Mouse (Mus musculus) spleen, postnatal 0 days (tissue): ENCODE data around the gene Gm10100. TPM values are rescaled to one million over a fixed set of nuclear protein-coding genes. Genes with fewer than 3 reads are reported as not detected.

Experiments
- polyA plus RNA-seq: library from polyadenylated mRNA; unstranded; fragments of >200 nt; fragmentation: Nextera tagmentation; extraction: Ambion mirVana; gene quantifications from 2 replicates; pipeline ENCODE4 v1.2.1, GENCODE M21; 2015

Gene Gm10100
- not detected in 2 replicates for polyA plus RNA-seq

DNA sequence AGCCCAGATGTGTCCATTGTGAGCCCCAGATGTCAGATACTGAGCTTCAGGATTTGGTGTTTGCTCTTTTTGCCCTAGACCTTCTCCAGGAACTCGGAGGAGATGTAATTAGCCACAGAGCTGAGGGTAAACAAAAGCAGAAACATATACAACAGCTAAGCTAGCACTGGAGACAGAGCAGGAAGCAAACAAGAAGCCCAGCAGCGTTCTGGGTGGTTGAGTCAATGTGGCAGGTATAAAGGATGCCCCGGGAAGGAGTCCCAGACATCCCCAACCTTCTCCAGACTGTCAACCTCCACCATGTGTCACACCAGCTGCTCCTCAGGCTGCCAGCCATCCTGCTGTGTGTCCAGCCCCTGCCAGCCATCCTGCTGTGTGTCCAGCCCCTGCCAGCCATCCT lies at the start of gene Gm10100:
Gm10100 (plus strand) TSS at position 301 of the 400 bp plus-strand sequence.

DNA sequence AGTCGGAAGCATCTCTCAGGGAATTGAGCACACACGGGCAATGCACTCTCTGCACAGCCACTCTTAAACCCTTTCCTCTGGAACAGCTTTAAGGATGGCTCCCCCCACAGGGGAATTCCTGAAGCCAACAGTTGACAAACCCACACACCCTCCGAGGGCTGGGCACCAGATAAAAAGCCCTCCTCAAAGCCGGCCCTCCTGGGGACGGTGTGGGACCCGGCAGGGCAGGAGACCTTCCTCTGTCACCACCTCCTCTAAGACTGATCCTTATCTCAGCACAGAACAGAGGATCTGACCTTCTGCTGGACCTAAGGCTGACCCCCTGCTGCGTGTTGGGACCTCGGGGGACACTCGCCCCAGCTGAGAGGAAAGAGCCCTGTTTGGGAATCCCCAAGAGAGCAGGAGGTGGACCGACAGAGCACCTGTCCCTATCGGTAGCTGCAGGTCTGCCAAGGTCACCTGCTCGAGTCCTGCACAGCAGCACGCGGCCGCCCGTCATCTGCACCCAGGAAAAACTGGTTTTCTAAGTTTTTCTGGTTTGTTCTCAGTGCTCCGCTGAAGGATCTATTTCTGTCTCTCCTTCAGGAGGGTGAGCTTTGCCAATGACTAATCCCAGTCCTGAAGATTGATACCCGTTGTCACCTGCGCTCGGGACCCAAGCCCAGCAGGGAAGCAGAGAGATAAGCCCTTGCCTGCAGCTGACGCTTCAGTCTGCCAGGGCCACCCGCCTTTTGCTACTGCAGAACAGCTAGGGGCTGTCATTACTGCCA lies 40.2 kb upstream of the Gm10100 start, which contains the start of gene Tspear:
Tspear (plus strand) TSS at position 675 of the 770 bp plus-strand sequence.

DNA sequence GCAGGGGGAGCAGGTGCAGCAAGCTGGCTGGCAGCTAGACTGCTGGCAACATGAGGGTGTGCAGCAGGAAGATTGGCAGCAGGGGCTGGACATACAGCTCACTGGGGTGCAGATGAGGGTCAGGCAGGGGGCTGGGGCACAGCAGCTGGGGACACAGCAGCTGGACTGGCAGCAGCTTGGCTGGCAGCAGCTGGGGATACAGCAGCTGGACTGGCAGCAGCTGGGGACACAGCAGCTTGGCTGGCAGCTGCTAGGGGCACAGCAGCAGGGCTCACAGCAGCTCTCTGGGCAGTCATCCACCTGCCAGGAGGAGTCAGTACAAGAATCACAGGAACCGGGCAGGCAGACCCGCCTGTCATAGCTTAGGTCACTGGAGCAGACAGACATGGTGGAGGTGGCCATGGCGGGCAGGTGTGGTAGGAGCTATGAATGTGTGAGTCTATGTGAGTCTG lies 35.9 kb upstream of the Gm10100 start, which contains the start of gene Gm19402:
Gm19402 (minus strand) TSS at position 402 of the 452 bp plus-strand sequence.

DNA sequence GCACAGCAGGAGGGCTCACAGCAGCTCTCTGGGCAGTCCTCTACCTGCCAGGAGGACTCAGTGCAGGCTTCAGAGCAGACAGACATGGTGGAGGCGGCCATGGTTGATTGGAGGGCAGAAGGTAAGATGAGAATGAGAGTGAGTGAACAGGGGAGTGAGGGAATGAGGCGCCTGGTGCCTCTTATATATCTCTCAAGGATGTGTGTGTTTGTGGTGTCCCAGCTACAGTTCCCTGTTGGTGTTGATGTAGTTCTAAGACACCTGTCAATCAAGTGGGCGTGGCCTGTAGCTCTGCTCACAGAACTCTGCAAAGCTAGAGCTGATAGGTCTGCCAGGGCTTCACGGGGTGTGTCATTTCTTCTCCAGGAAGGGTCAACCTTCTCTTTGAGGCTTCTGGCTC lies 29.2 kb upstream of the Gm10100 start, which contains the start of gene Gm9508:
Gm9508 (minus strand) TSS at position 101 of the 400 bp plus-strand sequence.

DNA sequence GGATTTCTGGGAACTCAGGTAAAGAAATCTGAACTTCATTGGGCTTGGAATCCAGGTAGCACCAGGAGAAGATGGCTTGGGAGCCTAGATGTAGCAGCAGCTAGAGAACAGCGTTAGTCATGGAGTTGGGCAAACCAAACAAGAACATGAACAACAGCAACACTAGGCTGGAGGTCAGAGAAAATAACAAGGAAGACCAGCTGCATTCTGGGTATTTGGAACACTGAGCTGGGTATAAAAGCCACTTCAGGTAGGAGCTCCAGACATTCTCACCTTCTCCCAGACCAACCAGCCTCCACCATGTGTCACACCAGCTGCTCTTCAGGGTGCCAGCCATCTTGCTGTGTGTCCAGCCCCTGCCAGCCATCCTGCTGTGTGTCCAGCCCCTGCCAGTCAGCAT lies 20.0 kb upstream of the Gm10100 start, which contains the start of gene Gm10272:
Gm10272 (plus strand) TSS at position 301 of the 400 bp plus-strand sequence.

DNA sequence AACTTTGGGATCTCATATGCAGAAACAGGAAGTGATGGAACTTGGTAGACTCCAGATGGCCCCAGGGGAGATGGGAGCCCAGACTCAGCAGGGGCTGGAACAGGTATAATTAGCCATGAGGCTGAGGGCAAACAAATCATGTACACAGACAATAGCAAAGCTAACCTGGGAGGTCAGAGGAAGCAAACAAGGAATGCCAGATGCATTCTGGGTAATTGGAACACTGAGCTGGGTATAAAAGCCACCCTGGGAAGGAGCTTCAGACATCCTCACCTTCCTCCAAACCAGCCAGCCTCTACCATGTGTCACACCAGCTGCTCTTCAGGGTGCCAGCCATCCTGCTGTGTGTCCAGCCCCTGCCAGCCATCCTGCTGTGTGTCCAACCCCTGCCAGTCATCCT lies 15.1 kb upstream of the Gm10100 start, which contains the start of gene Gm10024:
Gm10024 (plus strand) TSS at position 301 of the 400 bp plus-strand sequence.

DNA sequence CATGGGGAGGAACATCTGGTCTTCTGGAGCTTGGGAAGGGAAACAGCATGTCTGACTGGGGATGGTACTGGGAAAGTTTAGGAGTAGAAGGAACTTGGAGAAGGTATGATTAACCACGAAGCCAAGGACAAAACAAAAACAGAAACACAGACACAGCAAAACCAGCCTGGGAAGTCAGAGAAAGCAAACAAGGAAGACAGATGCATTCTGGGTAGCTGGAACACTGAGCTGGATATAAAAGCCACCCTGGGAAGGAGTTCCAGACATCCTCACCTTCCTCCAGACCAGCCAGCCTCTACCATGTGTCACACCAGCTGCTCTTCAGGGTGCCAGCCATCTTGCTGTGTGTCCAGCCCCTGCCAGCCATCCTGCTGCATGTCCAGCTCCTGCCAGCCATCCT lies 10.8 kb upstream of the Gm10100 start, which contains the start of gene Gm10142:
Gm10142 (plus strand) TSS at position 301 of the 400 bp plus-strand sequence.

DNA sequence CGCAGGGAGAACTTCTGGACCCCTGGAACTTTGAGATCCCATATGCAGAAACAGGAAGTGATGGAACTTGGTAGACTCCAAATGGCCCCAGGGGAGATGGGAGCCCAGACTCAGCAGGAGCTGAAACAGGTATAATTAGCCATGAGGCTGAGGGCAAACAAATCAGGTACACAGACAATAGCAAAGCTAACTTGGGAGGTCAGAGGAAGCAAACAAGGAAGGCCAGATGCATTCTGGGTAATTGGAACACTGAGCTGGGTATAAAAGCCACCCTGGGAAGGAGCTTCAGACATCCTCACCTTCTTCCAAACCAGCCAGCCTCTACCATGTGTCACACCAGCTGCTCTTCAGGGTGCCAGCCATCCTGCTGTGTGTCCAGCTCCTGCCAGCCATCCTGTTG lies 6.0 kb upstream of the Gm10100 start, which contains the start of gene Krtap12-1:
Krtap12-1 (plus strand) TSS at position 301 of the 400 bp plus-strand sequence.

DNA sequence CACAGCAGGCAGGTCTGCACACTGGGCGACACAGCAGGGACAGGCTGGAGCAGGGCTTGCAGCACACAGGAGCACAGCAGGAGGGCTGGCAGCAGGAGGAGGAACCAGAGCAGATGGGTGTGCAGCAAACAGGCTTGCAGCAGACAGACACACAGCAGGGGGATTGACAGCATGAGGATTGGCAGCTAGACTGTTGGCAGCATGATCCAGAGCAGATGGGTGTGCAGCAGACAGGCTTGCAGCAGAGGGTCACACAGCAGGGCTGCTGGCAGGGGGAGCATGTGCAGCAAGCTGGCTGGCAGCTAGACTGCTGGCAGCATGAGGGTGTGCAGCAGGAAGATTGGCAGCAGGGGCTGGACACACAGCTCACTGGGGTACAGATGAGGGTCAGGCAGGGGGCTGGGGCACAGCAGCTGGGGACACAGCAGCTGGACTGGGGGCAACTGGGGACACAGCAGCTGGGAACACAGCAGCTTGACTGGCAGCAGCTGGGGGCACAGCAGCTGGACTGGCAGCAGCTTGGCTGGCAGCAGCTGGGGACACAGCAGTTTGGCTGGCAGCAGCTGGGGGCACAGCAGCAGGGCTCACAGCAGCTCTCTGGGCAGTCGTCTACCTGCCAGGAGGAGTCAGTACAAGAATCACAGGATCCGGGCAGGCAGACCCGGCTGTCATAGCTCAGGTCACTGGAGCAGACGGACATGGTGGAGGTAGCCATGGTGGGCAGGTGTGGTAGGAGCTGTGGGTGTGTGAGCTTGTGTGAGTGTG lies 15.8 kb downstream of the Gm10100 start, which contains the start of gene Gm18596:
Gm18596 (minus strand) TSS at position 715 of the 765 bp plus-strand sequence.

DNA sequence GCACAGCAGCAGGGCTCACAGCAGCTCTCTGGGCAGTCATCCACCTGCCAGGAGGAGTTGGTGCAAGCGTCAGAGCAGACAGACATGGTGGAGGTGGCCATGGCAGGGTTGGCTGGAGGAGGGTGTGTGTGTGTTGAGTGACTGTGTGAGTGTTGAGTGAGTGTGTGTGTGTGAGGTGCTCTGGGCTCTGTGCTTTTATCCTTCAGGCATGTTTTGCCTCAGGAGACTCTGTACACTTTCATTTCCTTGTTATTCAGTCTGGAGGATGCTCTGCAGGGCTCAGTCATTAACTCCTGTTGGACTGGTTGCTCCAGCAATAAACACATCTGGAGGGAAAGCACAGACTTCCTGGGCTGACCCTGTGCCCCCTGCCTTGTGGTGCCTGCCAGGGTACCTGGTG lies 25.0 kb downstream of the Gm10100 start, which contains the start of gene Gm9736:
Gm9736 (minus strand) TSS at position 101 of the 400 bp plus-strand sequence.

DNA sequence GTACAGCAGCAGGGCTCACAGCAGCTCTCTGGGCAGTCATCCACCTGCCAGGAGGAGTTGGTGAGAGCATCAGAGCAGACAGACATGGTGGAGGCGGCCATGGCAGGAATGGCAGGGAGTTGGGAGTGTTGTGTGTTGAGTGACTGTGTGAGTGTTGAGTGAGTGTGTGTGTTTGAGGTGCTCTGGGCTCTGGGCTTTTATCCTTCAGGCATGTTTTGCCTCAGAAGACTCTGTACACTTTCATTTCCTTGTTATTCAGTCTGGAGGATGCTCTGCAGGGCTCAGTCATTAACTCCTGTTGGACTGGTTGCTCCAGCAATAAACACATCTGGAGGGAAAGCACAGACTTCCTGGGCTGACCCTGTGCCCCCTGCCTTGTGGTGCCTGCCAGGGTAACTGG lies 33.3 kb downstream of the Gm10100 start, which contains the start of gene Gm3233:
Gm3233 (minus strand) TSS at position 101 of the 400 bp plus-strand sequence.

DNA sequence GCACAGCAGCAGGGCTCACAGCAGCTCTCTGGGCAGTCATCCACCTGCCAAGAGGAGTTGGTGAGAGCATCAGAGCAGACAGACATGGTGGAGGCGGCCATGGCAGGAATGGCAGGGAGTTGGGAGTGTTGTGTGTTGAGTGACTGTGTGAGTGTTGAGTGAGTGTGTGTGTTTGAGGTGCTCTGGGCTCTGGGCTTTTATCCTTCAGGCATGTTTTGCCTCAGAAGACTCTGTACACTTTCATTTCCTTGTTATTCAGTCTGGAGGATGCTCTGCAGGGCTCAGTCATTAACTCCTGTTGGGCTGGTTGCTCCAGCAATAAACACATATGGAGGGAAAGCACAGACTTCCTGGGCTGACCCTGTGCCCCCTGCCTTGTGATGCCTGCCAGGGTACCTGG lies 44.9 kb downstream of the Gm10100 start, which contains the start of gene Gm3238:
Gm3238 (minus strand) TSS at position 101 of the 400 bp plus-strand sequence.

Other genes with a start within 250 kb of the Gm10100 start
- gene Fam207a, start 210.7 kb upstream of the Gm10100 start, polyA plus RNA-seq = 23.5 and 23.9 TPM in 2 replicates
- 36.5 and 50.0 TPM in 2 replicates for gene Itgb2, start 196.2 kb upstream of the Gm10100 start, polyA plus RNA-seq
- gene Pttg1ip, start 144.8 kb upstream of the Gm10100 start, polyA plus RNA-seq = 71.1 and 81.7 TPM in 2 replicates
- 163 and 182 TPM in 2 replicates for gene Sumo3, start 120.4 kb upstream of the Gm10100 start, polyA plus RNA-seq
- gene Gm49325, start 120.3 kb upstream of the Gm10100 start, polyA plus RNA-seq = 5.2 and 12.6 TPM in 2 replicates
- gene Ube2g2, start 104.2 kb upstream of the Gm10100 start, polyA plus RNA-seq = 41.2 and 42.6 TPM in 2 replicates
- gene Tspear, start 39.9 kb upstream of the Gm10100 start, polyA plus RNA-seq = 0.10 TPM in 1 of 2 replicates, not detected in the other
- gene Gm19402, start 35.7 kb upstream of the Gm10100 start, polyA plus RNA-seq = not detected in 2 replicates
- not detected in 2 replicates for gene Gm9508, start 29.3 kb upstream of the Gm10100 start, polyA plus RNA-seq
- gene Gm10272, start 19.9 kb upstream of the Gm10100 start, polyA plus RNA-seq = not detected in 2 replicates
- gene Gm10024, start 15.0 kb upstream of the Gm10100 start, polyA plus RNA-seq = not detected in 2 replicates
- gene Gm10142, start 10.7 kb upstream of the Gm10100 start, polyA plus RNA-seq = not detected in 2 replicates
- gene Krtap12-1, start 5.9 kb upstream of the Gm10100 start, polyA plus RNA-seq = not detected in 2 replicates
- not detected in 2 replicates for gene Gm18596, start 16.2 kb downstream of the Gm10100 start, polyA plus RNA-seq
- gene Gm9736, start 24.9 kb downstream of the Gm10100 start, polyA plus RNA-seq = not detected in 2 replicates
- gene Gm3233, start 33.2 kb downstream of the Gm10100 start, polyA plus RNA-seq = not detected in 2 replicates
- not detected in 2 replicates for gene Gm3238, start 44.8 kb downstream of the Gm10100 start, polyA plus RNA-seq
- not detected in 2 replicates for gene Gm7138, start 50.5 kb downstream of the Gm10100 start, polyA plus RNA-seq
- not detected in 2 replicates for gene Gm3250, start 56.1 kb downstream of the Gm10100 start, polyA plus RNA-seq
- not detected in 2 replicates for gene Gm7137, start 61.7 kb downstream of the Gm10100 start, polyA plus RNA-seq
- gene Gm9639, start 68.6 kb downstream of the Gm10100 start, polyA plus RNA-seq = not detected in 2 replicates
- gene Gm19668, start 72.6 kb downstream of the Gm10100 start, polyA plus RNA-seq = not detected in 2 replicates
- not detected in 2 replicates for gene Gm9507, start 85.4 kb downstream of the Gm10100 start, polyA plus RNA-seq
- not detected in 2 replicates for gene Gm2696, start 88.2 kb downstream of the Gm10100 start, polyA plus RNA-seq
- not detected in 2 replicates for gene Krtap10-4, start 100.6 kb downstream of the Gm10100 start, polyA plus RNA-seq
- not detected in 2 replicates for gene Krtap10-10, start 109.5 kb downstream of the Gm10100 start, polyA plus RNA-seq
- gene Gm36176, start 120.3 kb downstream of the Gm10100 start, polyA plus RNA-seq = not detected in 2 replicates
- gene Gm10318, start 126.4 kb downstream of the Gm10100 start, polyA plus RNA-seq = not detected in 2 replicates
- not detected in 2 replicates for gene Gm3285, start 135.5 kb downstream of the Gm10100 start, polyA plus RNA-seq
- 0.45 and 0.57 TPM in 2 replicates for gene Lrrc3, start 176.1 kb downstream of the Gm10100 start, polyA plus RNA-seq
- 7.4 and 8.4 TPM in 2 replicates for gene Trpm2, start 244.1 kb downstream of the Gm10100 start, polyA plus RNA-seq